Mouse (Mus musculus): Measurements from ENCODE around the gene Tmem189.
A peak's percentile ranks its signal among the peaks of the same experiment; 100 is the strongest.

The Tmem189 gene

DNA sequence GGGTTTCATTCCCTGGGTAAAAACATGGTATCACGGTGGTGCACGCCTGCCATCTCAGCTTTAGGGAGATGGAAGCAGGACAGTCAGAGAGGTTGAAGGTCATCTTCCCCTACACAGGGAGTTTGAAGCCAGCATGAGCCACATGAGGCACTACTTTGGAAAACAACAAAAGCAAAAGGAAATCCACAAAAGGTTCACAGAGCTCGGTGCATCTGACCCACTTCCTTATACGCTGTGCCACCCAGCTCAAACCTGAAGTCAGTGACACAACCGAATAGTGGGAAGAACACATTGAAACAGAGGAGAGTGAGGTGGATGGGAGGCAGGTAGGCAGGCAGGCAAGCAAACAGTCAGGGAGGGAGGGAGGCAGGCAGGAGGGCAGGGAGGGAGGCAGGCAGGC lies 11.8 kb upstream of the Tmem189 start:
- no peak for DNase-seq (ENCODE audit: extremely low spot score)

DNA sequence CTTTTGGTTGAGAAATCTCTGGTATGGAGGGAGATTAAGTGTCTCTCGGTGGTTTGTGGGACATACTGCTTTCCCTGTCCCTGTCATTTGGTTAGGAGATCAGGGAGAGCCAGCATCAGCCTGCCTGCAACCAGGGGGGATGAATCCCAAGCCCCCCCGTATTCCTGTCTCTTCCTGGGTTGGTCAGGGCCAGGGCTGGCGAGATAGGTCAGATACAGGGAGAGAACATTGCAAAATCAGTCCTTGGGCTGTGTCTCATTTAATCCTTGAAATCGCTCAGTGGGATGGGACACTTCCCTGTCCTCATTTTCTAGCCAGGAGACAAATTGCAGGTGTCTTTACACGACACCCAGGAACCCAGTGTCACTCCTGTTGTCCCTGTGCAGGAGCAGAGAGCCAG lies 10.4 kb upstream of the Tmem189 start:
- no peak for DNase-seq (ENCODE audit: extremely low spot score)

DNA sequence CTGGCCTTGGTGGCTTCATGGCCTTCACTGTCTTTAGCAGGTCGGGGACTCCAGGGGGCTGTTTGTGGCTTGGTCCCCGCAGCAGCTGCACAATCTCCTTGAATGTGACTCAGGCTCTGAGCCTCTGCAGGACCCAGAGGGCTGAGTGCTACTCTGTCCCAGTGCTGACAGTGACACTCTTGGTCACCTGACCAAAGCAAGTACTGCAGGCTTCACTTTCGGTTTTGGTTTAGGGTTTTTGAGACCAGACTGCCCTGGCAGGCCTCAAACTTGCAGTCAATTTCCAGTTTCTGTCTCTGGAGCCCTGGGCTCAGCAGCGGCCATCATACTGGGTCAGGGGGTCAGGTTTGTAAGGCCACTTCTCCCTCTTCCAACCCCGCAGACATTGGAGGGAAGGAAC lies 8.3 kb upstream of the Tmem189 start:
- no peak for DNase-seq (ENCODE audit: extremely low spot score)

GRCm38 (mm10) chr2:167696143-167696542 lies 6.5 kb upstream of the Tmem189 start:
- no peak for DNase-seq (ENCODE audit: extremely low spot score)

GRCm38 (mm10) chr2:167695491-167695890 lies 5.9 kb upstream of the Tmem189 start:
- DNase-seq (ENCODE audit: extremely low spot score) = no peak

DNA sequence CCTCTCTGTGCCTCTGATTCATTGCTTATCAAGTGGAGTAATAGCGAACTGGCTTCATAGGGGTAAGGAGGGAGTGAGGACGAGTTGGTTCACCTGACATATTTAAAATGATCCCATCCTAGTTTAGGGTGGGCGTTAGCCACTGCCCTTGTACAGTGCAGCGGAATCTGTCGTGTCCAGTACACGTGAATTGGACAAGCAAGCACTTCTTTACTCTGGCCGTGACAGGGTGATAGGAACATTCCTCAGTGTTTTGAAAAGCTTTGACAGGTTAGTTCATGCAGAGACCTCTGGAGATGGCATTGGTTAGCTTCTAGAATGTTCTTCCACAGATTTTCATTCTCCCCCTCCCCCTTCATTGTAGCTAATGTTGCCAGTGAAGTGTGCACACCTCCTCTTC lies 5.3 kb upstream of the Tmem189 start:
- DNase-seq (ENCODE audit: extremely low spot score) = no peak

DNA sequence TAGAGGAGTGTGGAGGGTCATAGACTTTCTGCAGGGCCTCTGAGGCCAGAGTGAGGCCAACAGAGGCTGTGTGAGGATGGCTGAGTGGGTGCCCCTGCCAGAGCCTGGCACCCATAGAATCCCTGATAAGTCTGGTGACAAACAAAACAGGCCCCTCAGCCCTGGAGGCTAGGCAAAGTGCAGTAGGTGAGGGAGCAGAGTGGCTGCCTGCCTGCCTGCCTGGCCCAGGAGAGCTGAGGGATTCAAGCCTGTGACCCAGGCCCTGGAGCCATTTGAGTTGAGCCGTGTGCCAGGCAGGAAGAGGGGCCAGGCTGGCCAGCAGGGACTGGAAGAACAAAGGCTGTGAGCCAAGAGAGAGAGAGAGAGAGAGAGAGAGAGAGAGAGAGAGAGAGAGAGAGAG lies 4.6 kb upstream of the Tmem189 start:
- DNase-seq (ENCODE audit: extremely low spot score) = no peak

DNA sequence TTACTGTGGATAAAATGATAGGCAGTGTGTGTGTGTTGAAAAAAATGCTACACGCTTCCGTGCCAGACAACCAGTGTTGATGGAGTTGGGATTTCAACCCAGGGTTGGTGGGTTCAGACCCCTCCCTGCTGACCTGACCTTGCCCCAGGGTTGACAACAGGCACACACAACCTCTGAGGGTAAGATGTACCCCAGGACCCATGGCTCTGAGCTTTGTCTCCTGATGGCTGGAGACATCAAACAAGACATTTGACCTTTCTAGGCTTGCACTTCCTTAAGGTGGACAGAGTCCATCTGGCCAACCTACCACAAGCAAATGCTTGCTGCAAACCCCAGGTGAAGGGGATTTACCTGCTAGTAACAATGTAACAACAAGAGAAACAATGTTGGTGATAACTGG lies 3.9 kb upstream of the Tmem189 start:
- DNase-seq (ENCODE audit: extremely low spot score) = no peak

DNA sequence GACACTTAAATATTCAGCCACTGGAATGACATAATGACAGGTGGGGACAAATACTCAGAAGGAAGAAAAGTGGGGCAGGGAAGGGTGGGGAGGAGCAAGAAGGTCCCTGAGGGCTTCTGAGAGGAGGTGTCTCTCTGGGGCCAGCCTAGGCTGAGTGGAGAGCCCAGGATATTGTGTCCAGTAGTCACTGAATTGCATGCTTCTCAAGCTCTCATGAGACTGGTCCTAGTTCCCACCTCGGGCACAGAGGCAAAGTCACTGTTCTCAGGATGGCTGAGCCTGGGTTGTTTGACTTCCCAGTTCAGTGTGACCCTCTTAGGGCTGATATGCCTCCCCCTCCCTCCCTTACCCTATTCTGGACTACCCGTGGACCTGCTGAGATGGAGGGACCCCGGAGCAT lies 3.2 kb upstream of the Tmem189 start:
- DNase-seq (ENCODE audit: extremely low spot score) = no peak

DNA sequence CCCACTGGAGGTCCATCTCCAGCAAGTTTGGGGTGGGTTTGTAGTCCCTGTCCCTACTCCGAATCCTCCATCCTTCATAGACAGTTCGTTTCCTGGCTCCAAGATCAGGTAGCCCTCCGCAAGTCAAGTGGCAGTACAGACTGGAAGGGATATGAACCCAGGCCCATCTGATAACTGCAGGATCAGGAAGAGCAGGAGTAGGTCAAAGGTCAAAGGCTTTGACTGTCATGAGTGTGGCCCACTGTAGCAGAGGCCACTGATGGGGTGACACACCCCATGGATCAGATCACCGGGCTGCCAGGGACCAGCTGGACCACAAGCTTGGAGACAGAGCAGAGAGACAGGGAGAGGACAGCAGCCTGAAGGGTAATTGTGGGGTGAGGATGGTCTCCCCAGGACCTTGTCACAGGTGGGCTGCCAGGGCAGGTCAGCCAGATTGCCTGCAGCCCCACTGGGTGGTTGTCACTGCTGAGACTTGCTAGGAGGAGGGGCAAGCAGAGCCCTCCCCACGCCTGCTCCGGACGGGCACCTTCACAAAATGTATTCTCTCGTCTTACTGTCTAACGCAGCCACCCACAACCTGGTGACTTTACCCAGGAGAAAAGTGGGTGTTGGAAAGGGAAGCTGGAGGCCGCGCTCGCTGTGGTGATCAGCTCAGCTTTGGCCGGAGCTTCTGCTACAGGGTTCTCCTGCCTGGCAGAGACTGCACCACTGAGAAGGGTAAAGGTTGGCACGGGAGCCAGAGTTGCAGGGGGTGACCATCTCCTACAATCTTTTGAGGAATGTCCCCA lies 2.4 kb upstream of the Tmem189 start:
- no peak for DNase-seq (ENCODE audit: extremely low spot score)

DNA sequence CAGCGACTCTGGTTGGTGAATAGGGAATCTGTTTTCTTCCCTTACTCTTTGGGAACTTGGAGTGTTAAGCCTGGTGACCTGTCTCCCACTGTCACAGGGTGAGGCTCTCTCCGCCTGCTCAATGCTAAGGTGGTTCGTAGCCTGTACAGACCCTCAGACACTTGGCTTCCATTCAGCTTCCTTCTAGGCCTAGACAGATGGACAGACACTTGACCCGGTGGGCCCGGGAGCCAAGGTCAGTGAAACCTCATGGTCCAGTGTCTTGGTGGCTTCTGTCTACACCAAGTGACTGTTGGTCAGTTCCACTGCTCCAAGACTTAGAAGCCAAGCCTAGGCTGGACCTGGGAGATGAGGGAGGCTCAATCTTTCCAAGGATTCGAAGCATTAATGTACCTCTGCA lies 1.8 kb upstream of the Tmem189 start:
- no peak for DNase-seq (ENCODE audit: extremely low spot score)

DNA sequence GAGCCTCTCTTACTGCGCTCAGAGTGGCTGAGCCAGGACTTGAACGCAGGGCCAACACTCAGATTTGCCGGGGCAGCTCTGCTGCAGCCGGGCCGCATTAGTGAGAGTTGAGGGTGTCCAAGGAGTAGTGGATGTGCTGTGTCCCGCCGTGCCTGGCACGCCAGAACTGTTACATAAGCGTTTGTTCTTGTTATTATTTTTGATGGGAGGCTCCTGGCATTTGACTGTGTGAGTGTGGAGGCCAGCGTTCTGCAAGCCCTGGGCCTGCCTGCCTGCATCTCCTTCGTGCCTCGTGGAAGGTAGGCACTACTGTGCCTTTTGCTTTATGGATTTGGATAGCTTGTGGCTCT lies 1.3 kb upstream of the Tmem189 start:
- no peak for DNase-seq (ENCODE audit: extremely low spot score)

DNA sequence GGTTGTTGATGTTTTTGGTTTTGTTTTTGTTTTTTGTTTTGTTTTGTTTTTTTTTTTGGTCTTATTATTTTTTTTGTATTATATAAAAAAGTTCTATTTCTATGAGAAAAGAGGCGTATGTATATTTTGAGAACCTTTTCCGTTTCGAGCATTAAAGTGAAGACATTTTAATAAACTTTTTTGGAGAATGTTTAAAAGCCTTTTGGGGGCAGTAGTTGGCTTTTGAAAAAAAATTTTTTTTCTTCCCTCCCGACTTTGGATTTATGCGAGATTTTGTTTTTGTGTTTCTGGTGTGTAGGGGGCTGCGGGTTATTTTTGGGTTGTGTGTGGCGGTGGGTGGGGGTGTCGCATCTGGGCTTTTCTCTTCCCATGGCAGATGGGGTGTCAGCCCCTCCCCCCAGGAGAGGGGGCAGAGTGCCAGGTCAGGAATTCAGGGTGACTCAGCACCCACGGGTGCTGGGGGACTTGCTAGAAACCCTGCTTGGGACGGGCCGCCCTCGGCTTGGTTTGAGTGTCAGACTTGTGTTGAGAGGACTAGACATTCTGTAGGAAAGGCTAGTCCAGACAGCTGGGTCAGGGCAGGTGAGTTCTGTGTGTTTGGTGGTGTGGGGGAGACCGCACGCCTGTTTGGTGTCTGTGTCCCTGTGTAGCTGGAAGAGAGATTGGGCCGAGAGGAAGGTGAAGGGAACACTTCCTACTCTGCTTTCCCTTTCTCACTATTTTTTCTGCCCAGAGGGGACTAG lies 768 bp upstream of the Tmem189 start:
- DNase-seq (ENCODE audit: extremely low spot score) = no peak

DNA sequence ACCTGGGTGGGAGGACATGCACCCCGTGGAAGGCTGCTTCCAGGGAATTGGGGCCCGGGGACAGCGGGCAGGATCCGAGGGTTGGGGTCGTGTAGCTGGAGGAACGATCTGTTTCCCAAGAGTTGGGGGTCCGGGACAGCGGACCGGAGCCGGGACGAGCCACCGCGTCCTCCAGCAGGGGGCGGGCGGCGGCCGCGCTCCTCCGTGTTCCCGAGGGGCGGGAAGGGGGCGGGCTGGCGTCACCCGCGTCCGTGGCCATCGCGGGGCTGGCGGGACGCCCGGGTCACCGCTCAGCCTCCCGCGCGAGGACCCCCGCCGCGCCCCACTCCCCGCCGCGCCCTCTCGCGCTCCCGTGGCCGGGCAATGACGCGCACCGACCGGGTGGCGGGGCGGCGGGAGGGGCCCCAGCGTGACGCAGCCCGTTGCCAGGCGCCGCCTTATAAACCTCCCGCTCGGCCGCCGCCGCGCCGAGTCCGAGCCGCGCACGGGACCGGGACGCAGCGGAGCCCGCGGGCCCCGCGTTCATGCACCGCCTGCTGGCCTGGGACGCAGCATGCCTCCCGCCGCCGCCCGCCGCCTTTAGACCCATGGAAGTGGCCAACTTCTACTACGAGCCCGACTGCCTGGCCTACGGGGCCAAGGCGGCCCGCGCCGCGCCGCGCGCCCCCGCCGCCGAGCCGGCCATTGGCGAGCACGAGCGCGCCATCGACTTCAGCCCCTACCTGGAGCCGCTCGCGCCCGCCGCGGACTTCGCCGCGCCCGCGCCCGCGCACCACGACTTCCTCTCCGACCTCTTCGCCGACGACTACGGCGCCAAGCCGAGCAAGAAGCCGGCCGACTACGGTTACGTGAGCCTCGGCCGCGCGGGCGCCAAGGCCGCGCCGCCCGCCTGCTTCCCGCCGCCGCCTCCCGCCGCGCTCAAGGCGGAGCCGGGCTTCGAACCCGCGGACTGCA lies 847 bp downstream of the Tmem189 start, which contains the start of gene Cebpb:
Gene Cebpb (plus strand): TSS at position 418 of the 954 bp plus-strand sequence.
- peak; percentile 74 for DNase-seq (ENCODE audit: extremely low spot score)

DNA sequence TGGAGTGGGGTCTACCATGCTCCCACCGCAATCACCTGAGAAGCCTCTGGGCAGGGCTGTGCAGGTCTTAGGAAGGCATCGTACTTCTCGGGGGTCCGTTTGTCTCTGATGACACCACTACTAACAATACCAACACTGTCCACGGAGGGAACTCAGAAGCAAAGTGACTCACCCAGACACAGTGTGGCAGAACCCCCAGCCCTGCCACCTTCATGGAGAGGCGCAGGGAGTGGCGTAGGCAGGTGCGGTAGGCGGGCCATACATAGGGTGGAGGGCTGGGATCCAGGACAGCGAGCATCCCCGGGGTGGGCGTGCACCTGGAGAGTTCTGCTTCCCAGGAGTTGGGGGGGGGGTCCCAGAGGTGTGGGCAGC lies 1.5 kb downstream of the Tmem189 start:
- DNase-seq (ENCODE audit: extremely low spot score) = peak; percentile 49

- DNase-seq (ENCODE audit: extremely low spot score) = no peak
Observed at GRCm38 (mm10) chr2:167687651-167688101, 1.9 kb downstream of the Tmem189 start.

GRCm38 (mm10) chr2:167687250-167687586 lies 2.4 kb downstream of the Tmem189 start:
- no peak for DNase-seq (ENCODE audit: extremely low spot score)

DNA sequence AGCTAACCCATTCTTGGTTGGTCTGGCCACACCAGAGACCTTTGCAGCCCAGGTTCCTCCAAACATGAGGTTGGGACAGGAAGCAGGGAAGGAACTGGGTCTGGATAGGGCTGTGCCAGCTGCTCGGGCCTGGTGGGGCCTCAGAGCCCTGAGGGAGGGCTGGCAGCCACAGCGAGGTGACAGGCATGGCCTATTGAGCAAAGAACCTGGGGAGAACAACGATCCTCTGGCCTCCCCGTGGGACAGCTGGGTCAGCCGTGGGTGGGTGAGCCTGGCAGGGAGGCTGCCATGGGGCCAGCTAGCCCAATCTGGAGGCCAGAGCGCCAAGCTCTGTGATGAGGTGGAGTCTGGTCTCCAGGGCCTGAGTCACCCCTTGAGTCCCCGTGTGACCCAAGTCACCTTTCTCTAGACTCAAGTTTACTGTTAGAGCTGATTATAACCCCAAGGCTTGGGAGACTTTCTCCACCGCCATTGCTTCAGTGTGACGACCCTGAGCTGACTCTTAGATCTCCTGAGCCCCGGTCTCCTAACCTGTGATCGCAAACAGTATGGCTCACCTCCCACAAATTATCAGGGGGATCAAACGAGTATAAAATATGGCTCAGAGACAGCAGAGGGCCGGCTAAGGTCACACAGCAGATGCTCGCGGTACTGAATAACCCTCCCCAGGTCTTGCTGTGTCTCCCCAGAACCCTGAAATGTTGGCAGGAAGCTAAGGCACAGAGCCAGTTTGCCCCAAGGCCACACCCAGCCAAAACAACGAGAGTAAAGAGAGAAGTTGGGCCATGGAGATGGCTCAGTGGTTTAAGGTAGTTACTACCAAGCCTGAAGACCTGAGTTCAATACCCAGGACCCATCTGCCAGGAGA lies 3.0 kb downstream of the Tmem189 start:
- no peak for DNase-seq (ENCODE audit: extremely low spot score)

GRCm38 (mm10) chr2:167685865-167686264 lies 3.8 kb downstream of the Tmem189 start:
- DNase-seq (ENCODE audit: extremely low spot score) = no peak

GRCm38 (mm10) chr2:167685137-167685536 lies 4.5 kb downstream of the Tmem189 start:
- DNase-seq (ENCODE audit: extremely low spot score) = peak; percentile 94

DNA sequence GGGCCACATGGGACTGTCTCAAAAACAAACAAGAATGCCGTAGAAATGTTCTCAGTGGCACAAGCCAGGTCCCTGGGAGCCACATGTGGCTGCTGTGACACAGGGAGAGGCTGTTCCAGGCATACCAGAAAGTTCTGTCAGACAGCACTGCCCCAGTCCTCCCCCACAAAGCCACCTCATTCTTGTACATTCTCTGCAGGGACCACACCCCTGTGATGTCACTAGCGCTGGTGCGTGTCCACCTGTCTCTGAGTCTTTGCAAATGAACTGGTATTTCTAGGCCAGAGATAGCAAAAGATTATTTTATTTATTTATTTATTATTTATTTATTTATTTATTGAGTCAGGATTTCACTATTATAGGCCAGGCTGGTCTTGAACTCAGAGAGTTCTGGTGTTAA lies 5.9 kb downstream of the Tmem189 start:
- no peak for DNase-seq (ENCODE audit: extremely low spot score)

All from embryo, embryonic 9.5 days (tissue).